Mouse (Mus musculus): ENCODE measurements around the gene Rnase10. TPM values are rescaled to one million over a fixed set of nuclear protein-coding genes. Genes with fewer than 3 reads are reported as not detected.

Rnase10 gene
- polyA plus RNA-seq, 1 experiment from 2014 or later, result not detected

GRCm38 (mm10) chr14:51017256-51017655 lies 9.7 kb downstream of the Rnase10 start:
- 65% methylated on average over 3 of the region's 3 CpGs for WGBS
- Histone ChIP-seq H3K4me1 (no peaks in the 10 kb centered on the region), H3K4me2 (replicated peaks) (no peak overlapping the region), H3K27me3 (no peaks in the 10 kb centered on the region), H3K4me3 (no peak overlapping the region), H3K9me3 (no peaks in the 10 kb centered on the region), H3K9ac (no peak overlapping the region), H3K27ac (no peak overlapping the region), H3K36me3 (no peaks in the 10 kb centered on the region)
- ATAC-seq (ENCODE audit: low FRiP score, low read depth), result no peak

GRCm38 (mm10) chr14:51023457-51023856 lies 15.9 kb downstream of the Rnase10 start:
- 72% methylated on average over 4 of the region's 4 CpGs for WGBS
- no peak for ATAC-seq (ENCODE audit: low FRiP score, low read depth)

GRCm38 (mm10) chr14:51024820-51025219 lies 17.3 kb downstream of the Rnase10 start:
- Histone ChIP-seq H3K36me3 (no peaks in the 10 kb centered on the region), H3K4me3 (no peak overlapping the region), H3K27ac (no peak overlapping the region), H3K4me2 (replicated peaks) (no peak overlapping the region), H3K4me1 (no peaks in the 10 kb centered on the region), H3K27me3 (no peaks in the 10 kb centered on the region), H3K9me3 (no peaks in the 10 kb centered on the region), H3K9ac (no peak overlapping the region)
- WGBS, result 98% methylated on average over 1 of the region's 1 CpGs
- no peak for ATAC-seq (ENCODE audit: low FRiP score, low read depth)

More at GRCm38 (mm10) chr14:51023457-51023856, 15.9 kb downstream of the Rnase10 start:
- H3K9me3 ChIP-seq, result no peaks in the 10 kb centered on the region
- no peak overlapping the region for H3K4me2 ChIP-seq (replicated peaks)
- H3K36me3 ChIP-seq, result no peaks in the 10 kb centered on the region
- H3K9ac ChIP-seq, result no peak overlapping the region
- H3K27ac ChIP-seq, result no peak overlapping the region
- no peaks in the 10 kb centered on the region for H3K27me3 ChIP-seq
- no peaks in the 10 kb centered on the region for H3K4me1 ChIP-seq
- H3K4me3 ChIP-seq, result no peak overlapping the region

GRCm38 (mm10) chr14:51026391-51027133 lies 19.0 kb downstream of the Rnase10 start:
- Histone ChIP-seq H3K4me1 (no peaks in the 10 kb centered on the region), H3K9ac (no peak overlapping the region), H3K36me3 (no peaks in the 10 kb centered on the region), H3K4me3 (no peak overlapping the region), H3K9me3 (no peaks in the 10 kb centered on the region), H3K4me2 (replicated peaks) (no peak overlapping the region), H3K27me3 (no peaks in the 10 kb centered on the region), H3K27ac (no peak overlapping the region)
- 29% methylated on average over 5 of the region's 5 CpGs for WGBS
- 0 out of 2 replicates have a peak, but pooled peaks have one; percentile 48 for ATAC-seq (ENCODE audit: low FRiP score, low read depth)

- Histone ChIP-seq H3K9me3 (no peaks in the 10 kb centered on the region), H3K4me2 (replicated peaks) (no peak overlapping the region), H3K36me3 (no peaks in the 10 kb centered on the region), H3K27ac (no peak overlapping the region), H3K4me3 (no peak overlapping the region), H3K4me1 (no peaks in the 10 kb centered on the region), H3K27me3 (no peaks in the 10 kb centered on the region), H3K9ac (no peak overlapping the region)
- WGBS, result 42% methylated on average over 3 of the region's 3 CpGs
- ATAC-seq (ENCODE audit: low FRiP score, low read depth), result no peak
Observed at GRCm38 (mm10) chr14:51027387-51028155, 20.0 kb downstream of the Rnase10 start.

- Histone ChIP-seq H3K36me3 (no peaks in the 10 kb centered on the region), H3K4me2 (replicated peaks) (no peak overlapping the region), H3K4me3 (no peak overlapping the region), H3K4me1 (no peaks in the 10 kb centered on the region), H3K9me3 (no peaks in the 10 kb centered on the region), H3K27ac (no peak overlapping the region), H3K9ac (no peak overlapping the region), H3K27me3 (no peaks in the 10 kb centered on the region)
- 35% methylated on average over 1 of the region's 1 CpGs for WGBS
- no peak for ATAC-seq (ENCODE audit: low FRiP score, low read depth)
Observed at GRCm38 (mm10) chr14:51035206-51035605, 27.7 kb downstream of the Rnase10 start.

- no peak overlapping the region for H3K4me3 ChIP-seq
- no peaks in the 10 kb centered on the region for H3K9me3 ChIP-seq
- WGBS, result 88% methylated on average over 4 of the region's 4 CpGs
- no peaks in the 10 kb centered on the region for H3K4me1 ChIP-seq
- no peak overlapping the region for H3K9ac ChIP-seq
- no peaks in the 10 kb centered on the region for H3K36me3 ChIP-seq
- ATAC-seq (ENCODE audit: low FRiP score, low read depth), result no peak
- no peaks in the 10 kb centered on the region for H3K27me3 ChIP-seq
- no peak overlapping the region for H3K27ac ChIP-seq
- H3K4me2 ChIP-seq (replicated peaks), result no peak overlapping the region
Observed at GRCm38 (mm10) chr14:51036214-51036613, 28.7 kb downstream of the Rnase10 start.

GRCm38 (mm10) chr14:51041769-51042168 lies 34.2 kb downstream of the Rnase10 start, which contains the start of gene Rnase9:
TSS of gene Rnase9 (minus strand) at chr14:51041869.
- H3K27me3 ChIP-seq, result no peaks in the 10 kb centered on the region
- 83% methylated on average over 6 of the region's 6 CpGs for WGBS
- no peak within 1 kb of the TSS for H3K9ac ChIP-seq
- no peak within 1 kb of the TSS for H3K4me3 ChIP-seq
- no peak for ATAC-seq (ENCODE audit: low FRiP score, low read depth)
- H3K4me1 ChIP-seq, result no peaks in the 10 kb centered on the region
- no peaks in the 10 kb centered on the region for H3K36me3 ChIP-seq
- no peak within 1 kb of the TSS for H3K27ac ChIP-seq
- H3K4me2 ChIP-seq (replicated peaks), result no peak within 1 kb of the TSS
- H3K9me3 ChIP-seq, result no peaks in the 10 kb centered on the region

GRCm38 (mm10) chr14:51047846-51048245 lies 40.3 kb downstream of the Rnase10 start:
- Histone ChIP-seq H3K9me3 (no peaks in the 10 kb centered on the region), H3K27me3 (no peaks in the 10 kb centered on the region), H3K9ac (no peak overlapping the region), H3K4me1 (no peaks in the 10 kb centered on the region), H3K27ac (no peak overlapping the region), H3K4me3 (no peak overlapping the region), H3K36me3 (no peaks in the 10 kb centered on the region), H3K4me2 (replicated peaks) (no peak overlapping the region)
- WGBS, result 53% methylated on average over 5 of the region's 5 CpGs
- no peak for ATAC-seq (ENCODE audit: low FRiP score, low read depth)

GRCm38 (mm10) chr14:51050063-51050462 lies 42.5 kb downstream of the Rnase10 start, which contains the start of gene Rnase11:
TSS of gene Rnase11 (minus strand) at chr14:51050163.
- Histone ChIP-seq H3K4me2 (replicated peaks) (no peak within 1 kb of the TSS), H3K4me3 (no peak within 1 kb of the TSS), H3K27me3 (no peaks in the 10 kb centered on the region), H3K9ac (no peak within 1 kb of the TSS), H3K27ac (no peak within 1 kb of the TSS), H3K4me1 (peaks cover 11% of the 10 kb centered on the region), H3K9me3 (no peaks in the 10 kb centered on the region), H3K36me3 (no peaks in the 10 kb centered on the region)
- WGBS, result 79% methylated on average over 2 of the region's 2 CpGs
- no peak for ATAC-seq (ENCODE audit: low FRiP score, low read depth)

- Histone ChIP-seq H3K27ac (no peak overlapping the region), H3K4me3 (no peak overlapping the region), H3K36me3 (no peaks in the 10 kb centered on the region), H3K9ac (no peak overlapping the region), H3K4me1 (peaks cover 11% of the 10 kb centered on the region), H3K4me2 (replicated peaks) (no peak overlapping the region), H3K9me3 (no peaks in the 10 kb centered on the region), H3K27me3 (no peaks in the 10 kb centered on the region)
- ATAC-seq (ENCODE audit: low FRiP score, low read depth), result no peak
- WGBS, result 51% methylated on average over 5 of the region's 5 CpGs
Observed at GRCm38 (mm10) chr14:51051941-51052340, 44.4 kb downstream of the Rnase10 start.

GRCm38 (mm10) chr14:51053176-51053575 lies 45.6 kb downstream of the Rnase10 start:
- Histone ChIP-seq H3K27me3 (no peaks in the 10 kb centered on the region), H3K4me2 (replicated peaks) (no peak overlapping the region), H3K4me3 (no peak overlapping the region), H3K9ac (no peak overlapping the region), H3K36me3 (no peaks in the 10 kb centered on the region), H3K27ac (no peak overlapping the region), H3K4me1 (peaks cover 16% of the 10 kb centered on the region), H3K9me3 (no peaks in the 10 kb centered on the region)
- no peak; the same call in 1 of the 2 replicates for ATAC-seq (ENCODE audit: low FRiP score, low read depth)
- 39% methylated on average over 5 of the region's 5 CpGs for WGBS

All from limb, embryonic 13.5 days (tissue).